Mouse (Mus musculus) midbrain, embryonic 16.5 days (tissue): ENCODE data around the gene Stambp. TPM values are rescaled to one million over a fixed set of nuclear protein-coding genes. Genes with fewer than 3 reads are reported as not detected.

Experiments used
- ATAC-seq: fragments of 200-750 bp; cut with Nextera tagmentation; 2 replicates; pipeline ENCODE4 v1.8.0; 2017; ENCODE audit warnings: moderate TSS enrichment
- H3K27ac ChIP-seq: fragments of 300-500 bp; sonication (generic); 2 replicates; pipeline ENCODE4 v1.5.1; 2014; ENCODE audit warnings: mild to moderate bottlenecking, low read length, mixed read lengths
- H3K27me3 ChIP-seq: fragments of 300-500 bp; sonication (generic); 2 replicates; pipeline ENCODE4 v1.6.1; 2014; ENCODE audit warnings: low read depth, low read length, mixed read lengths; ENCODE audit not compliant: control insufficient read depth, insufficient read depth
- H3K36me3 ChIP-seq: fragments of 300-500 bp; sonication (generic); 2 replicates; pipeline ENCODE4 v1.6.1; 2014; ENCODE audit warnings: mild to moderate bottlenecking, low read length, moderate library complexity, mixed read lengths; ENCODE audit not compliant: control insufficient read depth, insufficient read depth
- H3K4me1 ChIP-seq: fragments of 300-500 bp; sonication (generic); 2 replicates; pipeline ENCODE4 v1.6.1; 2014; ENCODE audit warnings: mild to moderate bottlenecking, low read length, mixed read lengths; ENCODE audit not compliant: control insufficient read depth, insufficient read depth
- H3K4me2 ChIP-seq: fragments of 300-500 bp; sonication (generic); 2 replicates; pipeline ENCODE4 v1.6.1; 2014; ENCODE audit warnings: mild to moderate bottlenecking, low read length, mixed read lengths
- H3K4me3 ChIP-seq: fragments of 300-500 bp; sonication (generic); 2 replicates; pipeline ENCODE4 v1.5.1; 2014; ENCODE audit warnings: low read depth, mild to moderate bottlenecking, low read length, moderate library complexity, mixed read lengths
- H3K9ac ChIP-seq: fragments of 300-500 bp; sonication (generic); 2 replicates; pipeline ENCODE4 v1.6.1; 2014; ENCODE audit warnings: low read depth, low read length, mixed read lengths
- H3K9me3 ChIP-seq: fragments of 300-500 bp; sonication (generic); replicated peaks from 2 replicates; pipeline ENCODE4 v1.6.1; 2014; ENCODE audit warnings: mild to moderate bottlenecking, low read length, mixed read lengths; ENCODE audit not compliant: control insufficient read depth, poor library complexity, severe bottlenecking
- WGBS: fragments of 180-500 bp; shearing (Covaris S2); extraction: QIAGEN DNeasy Blood & Tissue Kit; methylation state at CpG from one replicate; pipeline ENCODE4 v1.1.7; 2014; 5-methylcytosine and 5-hydroxymethylcytosine counted together
- polyA plus RNA-seq: library from polyadenylated mRNA; unstranded; fragments of >200 nt; fragmentation: Nextera tagmentation; extraction: Ambion mirVana; gene quantifications from 2 replicates; pipeline ENCODE4 v1.2.1, GENCODE M21; 2015

Stambp gene
- polyA plus RNA-seq = 71.5 and 76.9 TPM in 2 replicates

- Histone ChIP-seq H3K9me3 (no peaks in the 10 kb centered on the region), H3K9ac (peak within 1 kb of the TSS; percentile 69), H3K4me3 (peak within 1 kb of the TSS; percentile 57), H3K4me1 (peaks cover 11% of the 10 kb centered on the region), H3K36me3 (no peaks in the 10 kb centered on the region), H3K27ac (peak within 1 kb of the TSS; percentile 87), H3K27me3 (no peaks in the 10 kb centered on the region; the same call in 1 of the 2 replicates), H3K4me2 (peak within 1 kb of the TSS; percentile 96)
- WGBS = 0% methylated on average over 9 of the region's 11 CpGs
- ATAC-seq = peak; percentile 83
Measured at GRCm38 (mm10) chr6:83572671-83573070, at the start of gene Stambp. Gene Stambp (minus strand): TSS chr6:83572729.

DNA sequence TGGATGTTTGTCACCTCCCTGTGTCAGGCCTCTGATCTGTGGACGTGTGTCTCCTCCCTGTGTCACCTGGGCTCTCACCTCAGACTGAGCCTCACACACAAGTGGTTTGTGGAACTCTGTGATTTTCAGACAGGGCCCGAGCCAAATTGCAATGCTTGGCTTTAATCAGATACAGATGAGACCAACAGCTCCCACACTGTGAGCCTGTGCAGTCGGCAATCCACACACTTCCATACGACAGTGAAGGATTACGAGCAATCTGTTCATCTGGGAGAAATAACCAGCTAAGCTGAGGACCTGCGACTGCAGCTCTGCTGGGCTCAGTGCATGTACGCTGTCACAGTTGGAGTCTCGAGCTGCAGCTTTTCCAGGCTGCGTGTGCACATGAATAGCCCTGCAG, 47.4 kb upstream of the Stambp start:
- no peak overlapping the region for H3K4me3 ChIP-seq
- no peaks in the 10 kb centered on the region for H3K27me3 ChIP-seq
- no peaks in the 10 kb centered on the region for H3K36me3 ChIP-seq
- no peaks in the 10 kb centered on the region for H3K4me1 ChIP-seq
- 68% methylated on average over 9 of the region's 9 CpGs for WGBS
- no peaks in the 10 kb centered on the region for H3K9me3 ChIP-seq
- no peak overlapping the region for H3K27ac ChIP-seq
- no peak overlapping the region for H3K4me2 ChIP-seq
- H3K9ac ChIP-seq = no peak overlapping the region
- ATAC-seq = no peak

- WGBS = 83% methylated on average over 15 of the region's 15 CpGs
Measured at GRCm38 (mm10) chr6:83617581-83618335, 45.2 kb upstream of the Stambp start.

GRCm38 (mm10) chr6:83616512-83616911, 44.0 kb upstream of the Stambp start:
- Histone ChIP-seq H3K27me3 (no peaks in the 10 kb centered on the region), H3K9me3 (no peaks in the 10 kb centered on the region), H3K27ac (no peak overlapping the region), H3K4me2 (no peak overlapping the region), H3K4me1 (no peaks in the 10 kb centered on the region), H3K9ac (no peak overlapping the region), H3K4me3 (no peak overlapping the region), H3K36me3 (no peaks in the 10 kb centered on the region)
- WGBS = 83% methylated on average over 5 of the region's 5 CpGs
- no peak for ATAC-seq

More at GRCm38 (mm10) chr6:83617581-83618335, 45.2 kb upstream of the Stambp start:
- Histone ChIP-seq H3K4me1 (no peaks in the 10 kb centered on the region), H3K27ac (no peak overlapping the region), H3K9me3 (no peaks in the 10 kb centered on the region), H3K36me3 (no peaks in the 10 kb centered on the region), H3K4me3 (no peak overlapping the region), H3K27me3 (no peaks in the 10 kb centered on the region), H3K4me2 (no peak overlapping the region), H3K9ac (no peak overlapping the region)
- ATAC-seq = no peak

DNA sequence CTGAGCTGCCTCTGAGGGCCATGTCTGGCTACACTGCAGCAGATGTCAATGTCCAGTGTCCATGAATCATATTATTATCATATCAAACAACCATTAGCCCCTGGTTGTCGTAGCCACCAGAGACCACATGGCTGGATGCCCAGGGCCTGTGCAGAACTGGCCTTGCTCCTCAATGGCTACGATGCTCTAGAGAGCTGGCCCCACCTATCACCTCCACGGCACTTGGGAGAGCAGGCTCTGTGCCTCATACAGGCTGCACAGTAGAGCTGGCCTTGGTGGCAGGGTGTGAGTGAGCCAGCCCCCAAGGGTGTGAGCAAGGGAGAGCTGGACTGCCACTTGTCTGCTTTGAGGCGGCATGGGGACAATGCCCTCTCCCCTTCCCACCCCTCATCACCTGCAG, 41.9 kb upstream of the Stambp start:
- no peaks in the 10 kb centered on the region for H3K36me3 ChIP-seq
- WGBS = 82% methylated on average over 4 of the region's 4 CpGs

GRCm38 (mm10) chr6:83612976-83613375, 40.4 kb upstream of the Stambp start:
- Histone ChIP-seq H3K4me2 (no peak overlapping the region), H3K4me1 (no peaks in the 10 kb centered on the region), H3K9me3 (no peaks in the 10 kb centered on the region), H3K36me3 (no peaks in the 10 kb centered on the region), H3K27me3 (no peaks in the 10 kb centered on the region), H3K9ac (no peak overlapping the region), H3K27ac (no peak overlapping the region), H3K4me3 (no peak overlapping the region)
- no peak for ATAC-seq
- 96% methylated on average over 1 of the region's 1 CpGs for whole genome bisulfite sequencing

More for the DNA sequence above, 41.9 kb upstream of the Stambp start:
- H3K9me3 ChIP-seq = no peaks in the 10 kb centered on the region
- H3K4me1 ChIP-seq = no peaks in the 10 kb centered on the region
- no peaks in the 10 kb centered on the region for H3K27me3 ChIP-seq
- H3K4me3 ChIP-seq = no peak overlapping the region
- H3K9ac ChIP-seq = no peak overlapping the region
- no peak for ATAC-seq
- H3K27ac ChIP-seq = no peak overlapping the region
- H3K4me2 ChIP-seq = no peak overlapping the region

GRCm38 (mm10) chr6:83599636-83600174, 27.2 kb upstream of the Stambp start:
- ATAC-seq = no peak
- Histone ChIP-seq H3K4me1 (no peaks in the 10 kb centered on the region), H3K9ac (no peak overlapping the region), H3K36me3 (no peaks in the 10 kb centered on the region), H3K27ac (no peak overlapping the region), H3K4me2 (peak overlapping the region; percentile 67; the same call in 1 of the 2 replicates), H3K4me3 (no peak overlapping the region), H3K9me3 (no peaks in the 10 kb centered on the region), H3K27me3 (no peaks in the 10 kb centered on the region)
- 89% methylated on average over 6 of the region's 6 CpGs for WGBS

GRCm38 (mm10) chr6:83599060-83599550, 26.6 kb upstream of the Stambp start:
- WGBS = 33% methylated on average over 24 of the region's 24 CpGs
- Histone ChIP-seq H3K9me3 (no peaks in the 10 kb centered on the region), H3K27ac (no peak overlapping the region), H3K27me3 (no peaks in the 10 kb centered on the region), H3K4me3 (peak overlapping the region; percentile 39), H3K9ac (peak overlapping the region; percentile 64), H3K36me3 (no peaks in the 10 kb centered on the region), H3K4me1 (no peaks in the 10 kb centered on the region), H3K4me2 (peak overlapping the region; percentile 67)
- ATAC-seq = peak; percentile 51; the same call in 1 of the 2 replicates

DNA sequence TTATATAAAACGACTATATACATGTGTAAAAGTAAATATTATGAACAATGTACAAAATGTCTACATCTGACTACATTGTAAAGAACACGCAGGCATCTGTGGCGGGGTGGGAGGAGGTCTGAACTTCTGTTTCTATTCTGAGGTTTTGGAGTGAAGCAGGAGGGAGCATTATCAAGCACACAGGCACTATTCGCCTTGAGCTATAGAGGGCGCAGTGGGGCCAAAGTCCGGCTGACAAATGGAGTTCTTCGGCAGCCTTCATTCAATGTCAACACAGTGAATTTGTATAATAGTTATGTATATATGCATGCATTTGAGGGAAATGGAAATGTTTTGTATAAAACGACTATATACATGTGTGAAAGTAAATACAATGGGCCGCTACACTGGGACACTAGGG, 26.1 kb upstream of the Stambp start:
- 10% methylated on average over 9 of the region's 9 CpGs for WGBS
- Histone ChIP-seq H3K4me2 (peak overlapping the region; percentile 67), H3K9me3 (no peaks in the 10 kb centered on the region), H3K27ac (no peak overlapping the region), H3K4me1 (no peaks in the 10 kb centered on the region), H3K36me3 (no peaks in the 10 kb centered on the region), H3K27me3 (no peaks in the 10 kb centered on the region), H3K4me3 (peak overlapping the region; percentile 39), H3K9ac (peak overlapping the region; percentile 64; the same call in 1 of the 2 replicates)
- peak; percentile 64; the same call in 1 of the 2 replicates for ATAC-seq
